Mouse (Mus musculus) embryonic fibroblast, embryonic 13.5 days (primary cell): ENCODE measurements around the gene Cmtm6.

Experiments used
- CTCF ChIP-seq: IDR thresholded peaks from 2 replicates; pipeline ENCODE4 v1.5.1; 2011; ENCODE audit warnings: mild to moderate bottlenecking, control low read depth, low read length, moderate library complexity, borderline replicate concordance; ENCODE audit not compliant: insufficient read depth
- POLR2A ChIP-seq: IDR thresholded peaks from 2 replicates; pipeline ENCODE4 v1.6.1; 2011; ENCODE audit warnings: low read depth, mild to moderate bottlenecking, control low read depth, low read length, moderate library complexity

- no peak for TF ChIP-seq POLR2A
- TF ChIP-seq CTCF = no peak
Measured at GRCm38 (mm10) chr9:114731871-114732682, 1.2 kb downstream of the Cmtm6 start.
